Mouse (Mus musculus): ENCODE measurements at regions not wholly inside any gene's neighbourhood (a gene's known extent, or its start where the extent isn't known, plus 50 kb on each side); places are given as distances from the start of the nearest gene placed in this dataset.

- no peaks in the 10 kb centered on the region for H3K27me3 ChIP-seq (ENCODE audit: control insufficient read depth, insufficient read depth, low read length)
- ATAC-seq (ENCODE audit: insufficient read depth) = no peak
- H3K9ac ChIP-seq (replicated peaks) = no peak overlapping the region
- TF ChIP-seq CTCF (IDR thresholded peaks at IDR 0.05; ENCODE audit: low read depth) (no peak), EP300 (IDR thresholded peaks at IDR 0.05; ENCODE audit: low read depth) (no peak)
- H3K4me2 ChIP-seq (ENCODE audit: low read depth) = no peak overlapping the region
- no peaks in the 10 kb centered on the region for H3K9me3 ChIP-seq (ENCODE audit: control insufficient read depth, low read length)
- DNase-seq (ENCODE audit: low read depth in 3 of 3, low spot score in 3 of 3) = no peak
- WGBS (ENCODE audit: insufficient replicate concordance) = 54% methylated on average over 6 of the region's 6 CpGs
- no peak overlapping the region for H3K4me3 ChIP-seq (ENCODE audit: insufficient read depth in 1 of 2, low read depth in 2 of 2, low read length in 2 of 2)
- no peaks in the 10 kb centered on the region for H3K36me3 ChIP-seq (replicated peaks; ENCODE audit: control insufficient read depth, insufficient read depth, low read depth)
- H3K27ac ChIP-seq = no peak overlapping the region
- no peaks in the 10 kb centered on the region for H3K4me1 ChIP-seq (replicated peaks; ENCODE audit: control insufficient read depth in 2 of 2, insufficient read depth in 2 of 2, low read length in 1 of 2)
Observed at GRCm38 (mm10) chr16:84607503-84607902, 92.6 kb downstream of the A730009L09Rik start.

GRCm38 (mm10) chr16:84615683-84616082 is 100.8 kb downstream of the A730009L09Rik start:
- no peak overlapping the region for H3K4me3 ChIP-seq (ENCODE audit: insufficient read depth in 1 of 2, low read depth in 2 of 2, low read length in 2 of 2)
- no peaks in the 10 kb centered on the region for H3K9me3 ChIP-seq (ENCODE audit: control insufficient read depth, low read length)
- H3K27me3 ChIP-seq (ENCODE audit: control insufficient read depth, insufficient read depth, low read length) = no peaks in the 10 kb centered on the region
- DNase-seq (ENCODE audit: low read depth in 3 of 3, low spot score in 3 of 3) = no peak
- ATAC-seq (ENCODE audit: insufficient read depth) = no peak
- TF ChIP-seq EP300 (IDR thresholded peaks at IDR 0.05; ENCODE audit: low read depth) (no peak), CTCF (IDR thresholded peaks at IDR 0.05; ENCODE audit: low read depth) (no peak)
- no peak overlapping the region for H3K27ac ChIP-seq
- H3K4me2 ChIP-seq (ENCODE audit: low read depth) = no peak overlapping the region
- WGBS (ENCODE audit: insufficient replicate concordance) = 67% methylated on average over 7 of the region's 7 CpGs
- H3K36me3 ChIP-seq (replicated peaks; ENCODE audit: control insufficient read depth, insufficient read depth, low read depth) = no peaks in the 10 kb centered on the region
- no peak overlapping the region for H3K9ac ChIP-seq (replicated peaks)
- H3K4me1 ChIP-seq (replicated peaks; ENCODE audit: control insufficient read depth in 2 of 2, insufficient read depth in 2 of 2, low read length in 1 of 2) = no peaks in the 10 kb centered on the region

- Histone ChIP-seq H3K9me3 (ENCODE audit: control insufficient read depth, low read length) (no peaks in the 10 kb centered on the region), H3K27me3 (ENCODE audit: control insufficient read depth, insufficient read depth, low read length) (no peaks in the 10 kb centered on the region), H3K36me3 (replicated peaks; ENCODE audit: control insufficient read depth, insufficient read depth, low read depth) (no peaks in the 10 kb centered on the region), H3K4me1 (replicated peaks; ENCODE audit: control insufficient read depth in 2 of 2, insufficient read depth in 2 of 2, low read length in 1 of 2) (no peaks in the 10 kb centered on the region), H3K27ac (no peak overlapping the region), H3K4me2 (ENCODE audit: low read depth) (no peak overlapping the region), H3K4me3 (ENCODE audit: insufficient read depth in 1 of 2, low read depth in 2 of 2, low read length in 2 of 2) (no peak overlapping the region), H3K9ac (replicated peaks) (no peak overlapping the region)
- DNase-seq (ENCODE audit: low read depth in 3 of 3, low spot score in 3 of 3) (no peak), ATAC-seq (ENCODE audit: insufficient read depth) (no peak)
- 50% methylated on average over 1 of the region's 1 CpGs for WGBS (ENCODE audit: insufficient replicate concordance)
- no peak for TF ChIP-seq CTCF (IDR thresholded peaks at IDR 0.05; ENCODE audit: low read depth)
- TF ChIP-seq EP300 (IDR thresholded peaks at IDR 0.05; ENCODE audit: low read depth) = no peak
Observed at GRCm38 (mm10) chr16:84616132-84616531, 101.2 kb downstream of the A730009L09Rik start.

GRCm38 (mm10) chr16:84618379-84618778 is 103.5 kb downstream of the A730009L09Rik start:
- Histone ChIP-seq H3K27me3 (ENCODE audit: control insufficient read depth, insufficient read depth, low read length) (no peaks in the 10 kb centered on the region), H3K9ac (replicated peaks) (no peak overlapping the region), H3K4me2 (ENCODE audit: low read depth) (no peak overlapping the region), H3K4me3 (ENCODE audit: insufficient read depth in 1 of 2, low read depth in 2 of 2, low read length in 2 of 2) (no peak overlapping the region), H3K27ac (no peak overlapping the region), H3K9me3 (ENCODE audit: control insufficient read depth, low read length) (no peaks in the 10 kb centered on the region), H3K36me3 (replicated peaks; ENCODE audit: control insufficient read depth, insufficient read depth, low read depth) (no peaks in the 10 kb centered on the region), H3K4me1 (replicated peaks; ENCODE audit: control insufficient read depth in 2 of 2, insufficient read depth in 2 of 2, low read length in 1 of 2) (no peaks in the 10 kb centered on the region)
- WGBS (ENCODE audit: insufficient replicate concordance) = 47% methylated on average over 2 of the region's 2 CpGs
- ATAC-seq (ENCODE audit: insufficient read depth) (no peak), DNase-seq (ENCODE audit: low read depth in 3 of 3, low spot score in 3 of 3) (no peak)
- no peak for TF ChIP-seq EP300 (IDR thresholded peaks at IDR 0.05; ENCODE audit: low read depth)
- TF ChIP-seq CTCF (IDR thresholded peaks at IDR 0.05; ENCODE audit: low read depth) = no peak

- DNase-seq (ENCODE audit: low read depth in 3 of 3, low spot score in 3 of 3) (no peak), ATAC-seq (ENCODE audit: insufficient read depth) (no peak)
- Histone ChIP-seq H3K9me3 (ENCODE audit: control insufficient read depth, low read length) (no peaks in the 10 kb centered on the region), H3K4me2 (ENCODE audit: low read depth) (no peak overlapping the region), H3K27ac (no peak overlapping the region), H3K4me1 (replicated peaks; ENCODE audit: control insufficient read depth in 2 of 2, insufficient read depth in 2 of 2, low read length in 1 of 2) (no peaks in the 10 kb centered on the region), H3K9ac (replicated peaks) (no peak overlapping the region), H3K27me3 (ENCODE audit: control insufficient read depth, insufficient read depth, low read length) (no peaks in the 10 kb centered on the region), H3K4me3 (ENCODE audit: insufficient read depth in 1 of 2, low read depth in 2 of 2, low read length in 2 of 2) (no peak overlapping the region), H3K36me3 (replicated peaks; ENCODE audit: control insufficient read depth, insufficient read depth, low read depth) (no peaks in the 10 kb centered on the region)
- TF ChIP-seq CTCF (IDR thresholded peaks at IDR 0.05; ENCODE audit: low read depth) (no peak), EP300 (IDR thresholded peaks at IDR 0.05; ENCODE audit: low read depth) (no peak)
- 67% methylated on average over 2 of the region's 2 CpGs for WGBS (ENCODE audit: insufficient replicate concordance)
Observed at GRCm38 (mm10) chr16:84619876-84620275, 105.0 kb downstream of the A730009L09Rik start.

All from liver, embryonic 14.5 days (tissue).